Mouse (Mus musculus) regulatory T cell (primary cell): Measurements from ENCODE around the gene Hoxc4.

Source experiments
- in situ Hi-C: fragments of 300-600 bp; cut with MboI, MseI; formaldehyde crosslinking; loops from one replicate; pipeline ENCODE4 v1.15.1; 2025; ENCODE audit warnings: high pct_unique_total_duplicates

Hoxc4 gene

GRCm38 (mm10) chr15:103083598-103083997, 64.9 kb downstream of the Hoxc4 start:
- in situ Hi-C loops: no loop called here

- in situ Hi-C loops: no loop called here
Measured at GRCm38 (mm10) chr15:103084944-103085343, 66.2 kb downstream of the Hoxc4 start.

- in situ Hi-C loops: no loop called here
Measured at GRCm38 (mm10) chr15:103085831-103086671, 67.3 kb downstream of the Hoxc4 start.
